Mouse (Mus musculus): ENCODE data around the gene Dnajb14.
"Not testable (repeated sequence)": the region's sequence is repeated elsewhere in the genome, so short reads cannot be mapped to it uniquely, and the experiment has no call there.

Gene Dnajb14

GRCm38 (mm10) chr3:137951819-137952218 is 84.3 kb downstream of the Dnajb14 start:
- in situ Hi-C loops (cut with MboI; ENCODE audit: low sequenced_read_pairs) = no loop called here

- in situ Hi-C loops (cut with MboI; ENCODE audit: low sequenced_read_pairs) = no loop called here
Measured at GRCm38 (mm10) chr3:137952225-137952913, 84.9 kb downstream of the Dnajb14 start.

GRCm38 (mm10) chr3:137952914-137953880 is 85.7 kb downstream of the Dnajb14 start:
- in situ Hi-C loops (cut with MboI; ENCODE audit: low sequenced_read_pairs) = no loop called here

- in situ Hi-C loops (cut with MboI; ENCODE audit: low sequenced_read_pairs) = no loop called here
Measured at GRCm38 (mm10) chr3:137954256-137954916, 86.9 kb downstream of the Dnajb14 start.

- in situ Hi-C loops (cut with MboI; ENCODE audit: low sequenced_read_pairs) = no loop called here
Measured at GRCm38 (mm10) chr3:137955560-137956081, 88.1 kb downstream of the Dnajb14 start.

- in situ Hi-C loops (cut with MboI; ENCODE audit: low sequenced_read_pairs) = no loop called here
Measured at GRCm38 (mm10) chr3:137957864-137958263, 90.4 kb downstream of the Dnajb14 start.

GRCm38 (mm10) chr3:137958352-137958751 is 90.9 kb downstream of the Dnajb14 start:
- in situ Hi-C loops (cut with MboI; ENCODE audit: low sequenced_read_pairs) = no loop called here

GRCm38 (mm10) chr3:137959456-137959855 is 92.0 kb downstream of the Dnajb14 start:
- in situ Hi-C loops (cut with MboI; ENCODE audit: low sequenced_read_pairs) = no loop called here

- in situ Hi-C loops (cut with MboI; ENCODE audit: low sequenced_read_pairs) = no loop called here
Measured at GRCm38 (mm10) chr3:137961736-137962385, 94.4 kb downstream of the Dnajb14 start.

GRCm38 (mm10) chr3:137963508-137963907 is 96.0 kb downstream of the Dnajb14 start:
- in situ Hi-C loops (cut with MboI; ENCODE audit: low sequenced_read_pairs) = no loop called here

- in situ Hi-C loops (cut with MboI; ENCODE audit: low sequenced_read_pairs) = not testable (repeated sequence)
Measured at GRCm38 (mm10) chr3:137964014-137964413, 96.5 kb downstream of the Dnajb14 start.
